Mouse (Mus musculus): ENCODE data around the gene Fundc2. TPM values are rescaled to one million over a fixed set of nuclear protein-coding genes. Genes with fewer than 3 reads are reported as not detected.
A peak's percentile ranks its signal among the peaks of the same experiment; 100 is the strongest.

The Fundc2 gene
- polyA plus RNA-seq (2016; fragmentation: Nextera tagmentation; extraction: Ambion mirVana) = 29.4 and 29.7 TPM in 2 replicates

- peak; percentile 76 for DNase-seq (ENCODE audit: extremely low spot score, low spot score)
- 15% methylated on average over 22 of the region's 25 CpGs for WGBS
- H3K27ac ChIP-seq = peak within 1 kb of the TSS; percentile 87
Measured at GRCm38 (mm10) chrX:75382195-75382771, at the start of gene Fundc2, which contains the start of gene F8. Gene Fundc2 (plus strand): TSS chrX:75382399. Gene F8 (minus strand): TSS chrX:75382615.

DNA sequence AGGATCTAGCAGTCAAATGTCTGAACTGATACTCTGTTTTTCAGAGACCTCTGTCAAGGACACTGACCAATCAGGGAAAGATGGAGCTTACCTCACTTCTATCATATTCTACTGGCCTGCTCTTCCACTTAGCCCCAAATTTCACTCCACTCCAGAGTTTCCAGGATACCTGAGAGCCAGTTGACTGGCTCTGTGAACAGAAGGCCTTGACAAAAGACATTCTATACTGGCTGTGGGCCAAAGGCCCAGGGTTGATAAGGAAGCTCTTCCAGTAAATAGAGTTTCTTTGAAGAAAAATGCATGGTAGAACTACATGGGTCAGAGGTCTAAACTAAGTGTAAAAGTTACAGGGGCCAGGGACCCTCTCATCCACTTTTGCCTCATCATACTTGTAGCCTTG, 12.0 kb upstream of the Fundc2 start:
- H3K27ac ChIP-seq = no peak overlapping the region
- no peak overlapping the region for H3K4me3 ChIP-seq
- no peaks in the 10 kb centered on the region for H3K4me1 ChIP-seq
- H3K36me3 ChIP-seq (replicated peaks) = no peaks in the 10 kb centered on the region
- no peak for DNase-seq (ENCODE audit: extremely low spot score, low spot score)
- H3K9me3 ChIP-seq = no peaks in the 10 kb centered on the region
- H3K27me3 ChIP-seq (ENCODE audit: poor library complexity, severe bottlenecking) = no peaks in the 10 kb centered on the region

More at GRCm38 (mm10) chrX:75382195-75382771, at the start of gene Fundc2, which contains the start of gene F8:
- H3K27me3 ChIP-seq (ENCODE audit: poor library complexity, severe bottlenecking) = no peaks in the 10 kb centered on the region
- no peaks in the 10 kb centered on the region for H3K4me1 ChIP-seq
- H3K4me3 ChIP-seq = peak within 1 kb of the TSS; percentile 56
- H3K9me3 ChIP-seq = no peaks in the 10 kb centered on the region
- no peaks in the 10 kb centered on the region for H3K36me3 ChIP-seq (replicated peaks)

GRCm38 (mm10) chrX:75372666-75373425, 9.4 kb upstream of the Fundc2 start:
- 87% methylated on average over 2 of the region's 2 CpGs for WGBS
- Histone ChIP-seq H3K4me3 (no peak overlapping the region), H3K9me3 (no peaks in the 10 kb centered on the region), H3K4me1 (no peaks in the 10 kb centered on the region), H3K27ac (no peak overlapping the region), H3K36me3 (replicated peaks) (no peaks in the 10 kb centered on the region), H3K27me3 (ENCODE audit: poor library complexity, severe bottlenecking) (no peaks in the 10 kb centered on the region)
- no peak for DNase-seq (ENCODE audit: extremely low spot score, low spot score)

- H3K27me3 ChIP-seq (ENCODE audit: poor library complexity, severe bottlenecking) = no peaks in the 10 kb centered on the region
- no peaks in the 10 kb centered on the region for H3K36me3 ChIP-seq (replicated peaks)
- no peak for DNase-seq (ENCODE audit: extremely low spot score, low spot score)
- no peaks in the 10 kb centered on the region for H3K9me3 ChIP-seq
- H3K27ac ChIP-seq = no peak overlapping the region
- no peaks in the 10 kb centered on the region for H3K4me1 ChIP-seq
- H3K4me3 ChIP-seq = no peak overlapping the region
Measured at GRCm38 (mm10) chrX:75376815-75377214, 5.4 kb upstream of the Fundc2 start.

DNA sequence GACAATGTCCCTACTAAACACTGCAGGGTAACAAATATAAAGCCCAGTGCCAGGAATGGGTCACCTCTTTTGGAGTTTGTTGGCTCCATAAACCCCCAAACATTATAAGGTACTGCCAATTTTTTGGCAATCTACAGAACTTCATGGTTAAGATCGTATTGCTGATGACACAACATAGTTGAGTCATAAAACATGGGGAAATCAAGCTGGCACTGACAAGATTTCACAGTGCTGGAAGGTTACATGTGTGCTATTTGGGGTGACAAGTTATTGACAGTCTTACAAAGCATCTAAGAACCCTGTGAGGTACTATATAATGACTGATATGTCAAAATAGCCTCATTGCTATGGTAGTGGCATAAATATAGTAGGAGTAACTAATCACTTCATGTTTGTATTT, 1.0 kb upstream of the Fundc2 start:
- Histone ChIP-seq H3K36me3 (replicated peaks) (no peaks in the 10 kb centered on the region), H3K9me3 (no peaks in the 10 kb centered on the region), H3K4me3 (no peak overlapping the region), H3K27ac (no peak overlapping the region), H3K27me3 (ENCODE audit: poor library complexity, severe bottlenecking) (no peaks in the 10 kb centered on the region), H3K4me1 (no peaks in the 10 kb centered on the region)
- WGBS = 86% methylated on average over 1 of the region's 1 CpGs
- DNase-seq (ENCODE audit: extremely low spot score, low spot score) = no peak

- Histone ChIP-seq H3K4me3 (peak overlapping the region; percentile 56), H3K27ac (peak overlapping the region; percentile 87), H3K4me1 (no peaks in the 10 kb centered on the region), H3K27me3 (ENCODE audit: poor library complexity, severe bottlenecking) (no peaks in the 10 kb centered on the region), H3K36me3 (replicated peaks) (no peaks in the 10 kb centered on the region), H3K9me3 (no peaks in the 10 kb centered on the region)
- WGBS = 74% methylated on average over 5 of the region's 5 CpGs
- DNase-seq (ENCODE audit: extremely low spot score, low spot score) = no peak
Measured at GRCm38 (mm10) chrX:75381699-75382098, 500 bp upstream of the Fundc2 start.

GRCm38 (mm10) chrX:75399471-75399870, 17.3 kb downstream of the Fundc2 start:
- no peak for DNase-seq (ENCODE audit: extremely low spot score, low spot score)
- no peaks in the 10 kb centered on the region for H3K4me1 ChIP-seq
- 90% methylated on average over 1 of the region's 1 CpGs for WGBS
- H3K36me3 ChIP-seq (replicated peaks) = peaks cover 7% of the 10 kb centered on the region; the same call in 1 of the 2 replicates
- H3K4me3 ChIP-seq = no peak overlapping the region
- no peaks in the 10 kb centered on the region for H3K27me3 ChIP-seq (ENCODE audit: poor library complexity, severe bottlenecking)
- H3K9me3 ChIP-seq = no peaks in the 10 kb centered on the region
- H3K27ac ChIP-seq = no peak overlapping the region

- Histone ChIP-seq H3K27me3 (ENCODE audit: poor library complexity, severe bottlenecking) (no peaks in the 10 kb centered on the region), H3K36me3 (replicated peaks) (0 out of 2 replicates have a peak, but pooled peaks cover 2% of the 10 kb centered on the region), H3K4me1 (no peaks in the 10 kb centered on the region), H3K9me3 (no peaks in the 10 kb centered on the region), H3K4me3 (no peak overlapping the region), H3K27ac (no peak overlapping the region)
- 83% methylated on average over 2 of the region's 2 CpGs for WGBS
- no peak for DNase-seq (ENCODE audit: extremely low spot score, low spot score)
Measured at GRCm38 (mm10) chrX:75402668-75403067, 20.5 kb downstream of the Fundc2 start.

DNA sequence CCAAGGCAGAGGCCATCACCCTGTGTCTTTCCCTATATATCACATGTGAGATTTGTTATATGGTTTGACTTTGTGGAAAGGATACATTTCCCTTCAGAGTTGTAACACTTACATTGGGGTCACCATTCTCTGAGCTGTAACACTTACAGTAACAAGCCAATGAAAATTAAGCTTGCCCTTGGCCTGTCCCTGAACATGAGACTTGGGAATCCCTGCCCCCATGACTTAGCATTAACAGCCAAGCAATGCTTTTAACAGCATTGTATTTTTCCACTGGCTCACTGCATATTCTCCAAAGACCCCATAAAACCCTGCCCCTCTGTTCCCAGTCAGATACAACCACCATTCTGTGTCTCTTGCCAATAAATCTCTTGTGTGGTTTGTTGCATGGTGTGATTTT, 21.2 kb downstream of the Fundc2 start:
- Histone ChIP-seq H3K9me3 (no peaks in the 10 kb centered on the region), H3K4me1 (no peaks in the 10 kb centered on the region), H3K27ac (no peak overlapping the region), H3K36me3 (replicated peaks) (0 out of 2 replicates have a peak, but pooled peaks cover 2% of the 10 kb centered on the region), H3K27me3 (ENCODE audit: poor library complexity, severe bottlenecking) (no peaks in the 10 kb centered on the region), H3K4me3 (no peak overlapping the region)
- no peak for DNase-seq (ENCODE audit: extremely low spot score, low spot score)

- no peaks in the 10 kb centered on the region for H3K9me3 ChIP-seq
- no peaks in the 10 kb centered on the region for H3K27me3 ChIP-seq (ENCODE audit: poor library complexity, severe bottlenecking)
- 84% methylated on average over 1 of the region's 1 CpGs for WGBS
- no peaks in the 10 kb centered on the region for H3K36me3 ChIP-seq (replicated peaks)
- no peak overlapping the region for H3K27ac ChIP-seq
- no peak overlapping the region for H3K4me3 ChIP-seq
- H3K4me1 ChIP-seq = no peaks in the 10 kb centered on the region
- DNase-seq (ENCODE audit: extremely low spot score, low spot score) = no peak
Measured at GRCm38 (mm10) chrX:75409711-75410110, 27.5 kb downstream of the Fundc2 start.

GRCm38 (mm10) chrX:75415936-75416785, 34.0 kb downstream of the Fundc2 start, which contains the start of the genes Cmc4, Mtcp1 and Brcc3:
Gene Cmc4 (minus strand): TSS chrX:75416584.
Gene Mtcp1 (minus strand): TSS chrX:75416588.
Gene Brcc3 (plus strand): TSS chrX:75416628.
- Histone ChIP-seq H3K4me1 (0 out of 2 replicates have a peak, but pooled peaks cover 3% of the 10 kb centered on the region), H3K36me3 (replicated peaks) (peaks cover 4% of the 10 kb centered on the region; the same call in 1 of the 2 replicates), H3K9me3 (no peaks in the 10 kb centered on the region), H3K27me3 (ENCODE audit: poor library complexity, severe bottlenecking) (no peaks in the 10 kb centered on the region), H3K4me3 (peak within 1 kb of the TSS; percentile 57), H3K27ac (peak within 1 kb of the TSS; percentile 90)
- WGBS = 11% methylated on average over 52 of the region's 52 CpGs
- peak; percentile 82 for DNase-seq (ENCODE audit: extremely low spot score, low spot score)
